Mouse (Mus musculus) thymus, postnatal 25 days (tissue): ENCODE data around the gene Sf3b1.
"Not testable (repeated sequence)": the region's sequence is repeated elsewhere in the genome, so short reads cannot be mapped to it uniquely, and the experiment has no call there.

ENCODE experiments used
- DNase-seq: peaks from one replicate; pipeline ENCODE4 v3.0.0; 2022

The Sf3b1 gene

GRCm38 (mm10) chr1:55027253-55027801 lies at the start of gene Sf3b1:
Gene Sf3b1, minus strand, starts transcription at chr1:55027481.
- DNase-seq: peak; percentile 94

DNA sequence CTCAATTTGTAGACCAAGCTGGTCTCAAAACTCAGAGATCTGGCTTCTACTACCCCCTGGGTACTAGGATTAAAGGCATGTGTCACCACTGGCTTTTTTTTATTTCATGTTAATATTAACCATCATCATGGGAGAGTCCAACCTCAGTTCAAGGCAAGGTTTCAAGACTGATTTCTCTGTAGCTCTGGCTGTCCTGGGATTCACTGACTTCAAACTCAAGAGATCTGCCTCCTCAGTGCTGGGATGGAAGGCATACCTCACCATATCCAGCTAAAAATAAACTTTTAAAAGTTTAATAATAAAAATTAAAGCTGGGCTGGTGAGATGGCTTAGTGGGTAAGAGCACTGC lies 49.1 kb upstream of the Sf3b1 start:
- no peak for DNase-seq

GRCm38 (mm10) chr1:55075652-55076394 lies 48.5 kb upstream of the Sf3b1 start:
- no peak for DNase-seq

DNA sequence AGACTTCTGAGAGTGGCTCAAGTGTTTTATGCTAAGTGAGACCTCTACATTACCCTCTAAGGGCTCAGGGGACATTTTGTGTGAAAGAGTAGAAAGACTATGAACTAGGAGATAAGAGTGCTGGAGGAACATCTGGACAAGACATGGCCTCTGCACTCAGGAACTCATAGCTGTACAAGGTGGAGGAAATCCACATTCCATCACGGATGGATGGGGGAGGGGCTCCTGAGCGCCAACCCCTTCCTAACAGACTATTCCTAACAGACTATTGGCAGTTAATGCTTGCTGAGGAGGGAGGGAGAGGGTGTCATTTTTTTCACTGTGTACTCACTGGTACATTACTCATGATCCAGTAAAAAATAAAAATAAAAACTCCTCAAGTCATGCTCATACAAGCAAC lies 47.5 kb upstream of the Sf3b1 start:
- no peak for DNase-seq

GRCm38 (mm10) chr1:55072328-55072727 lies 45.0 kb upstream of the Sf3b1 start:
- not testable (repeated sequence) for DNase-seq

GRCm38 (mm10) chr1:55061772-55062171 lies 34.5 kb upstream of the Sf3b1 start:
- DNase-seq: no peak

DNA sequence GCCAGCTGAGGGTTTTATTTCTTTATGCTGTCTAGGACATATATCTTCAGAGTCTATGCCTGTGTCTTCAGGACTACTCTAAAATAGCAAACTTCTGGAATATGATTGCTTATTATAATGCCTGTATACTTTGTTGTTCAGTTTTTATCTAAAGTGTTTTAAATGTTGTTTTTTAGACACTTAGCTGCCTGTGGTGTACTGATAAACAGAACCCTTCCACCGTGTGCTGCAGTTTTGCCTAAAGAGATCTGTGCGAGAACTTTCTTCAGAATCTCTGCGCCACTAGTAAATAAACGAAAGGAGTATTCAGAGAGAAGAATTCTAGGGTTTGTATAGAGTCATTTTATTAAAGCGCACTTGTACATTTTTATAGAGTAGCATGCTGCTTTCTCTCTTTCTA lies 33.8 kb upstream of the Sf3b1 start:
- no peak for DNase-seq

DNA sequence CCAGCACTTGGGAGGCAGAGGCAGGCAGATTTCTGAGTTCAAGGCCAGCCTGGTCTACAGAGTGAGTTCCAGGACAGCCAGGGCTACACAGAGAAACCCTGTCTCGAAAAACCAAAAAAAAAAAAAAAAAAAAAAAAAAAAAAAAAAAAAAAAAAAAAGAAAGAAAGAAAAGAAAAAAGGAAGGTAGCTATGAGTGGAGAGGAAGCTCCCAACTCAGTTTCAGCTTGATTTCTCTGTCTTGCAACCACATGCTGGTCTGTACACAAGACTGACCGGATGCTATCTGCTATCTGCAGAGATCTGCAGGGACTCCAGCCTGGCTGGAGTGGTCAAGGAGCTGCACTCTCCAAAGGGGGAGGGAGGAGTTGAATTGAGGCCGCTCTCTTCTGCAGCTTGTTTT lies 31.1 kb upstream of the Sf3b1 start:
- DNase-seq: not testable (repeated sequence)

DNA sequence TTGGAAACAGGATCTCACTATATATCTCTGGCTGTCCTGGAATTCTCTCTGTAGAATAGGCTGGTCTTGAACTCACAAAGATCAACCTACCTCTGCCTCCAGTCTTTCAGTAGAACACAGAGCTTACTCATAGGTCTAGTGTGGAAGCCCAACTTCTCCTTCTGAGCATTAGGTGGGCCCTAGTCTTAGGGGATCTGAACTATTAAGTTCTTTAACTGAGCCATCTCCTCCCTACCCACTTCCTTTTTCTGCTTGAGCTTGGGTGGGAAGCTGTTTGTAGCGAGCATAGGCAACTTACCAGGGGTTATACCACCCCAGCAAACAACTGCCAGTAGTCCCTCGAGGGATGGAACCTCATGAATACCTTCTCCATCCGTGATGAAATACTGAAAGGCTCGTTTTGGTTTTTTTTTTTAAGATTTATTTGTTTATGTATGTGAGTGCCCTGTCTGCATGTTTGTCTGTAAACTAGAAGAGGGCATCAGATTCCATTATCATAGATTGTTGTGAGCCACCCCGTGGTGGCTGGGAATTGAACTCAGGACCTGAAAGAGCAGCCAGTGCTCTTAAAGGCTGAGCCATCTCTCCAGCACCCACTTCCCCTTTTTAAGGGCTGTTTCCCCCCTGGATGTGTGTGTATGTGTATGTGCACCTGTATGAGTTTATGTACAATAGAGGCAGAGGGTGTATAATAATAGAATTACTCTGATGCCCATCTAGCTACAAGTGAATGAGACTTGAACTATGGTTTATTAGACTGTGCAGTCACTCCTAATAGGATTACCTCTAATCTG lies 28.2 kb upstream of the Sf3b1 start:
- DNase-seq: no peak

GRCm38 (mm10) chr1:55053596-55053995 lies 26.3 kb upstream of the Sf3b1 start:
- DNase-seq: no peak

DNA sequence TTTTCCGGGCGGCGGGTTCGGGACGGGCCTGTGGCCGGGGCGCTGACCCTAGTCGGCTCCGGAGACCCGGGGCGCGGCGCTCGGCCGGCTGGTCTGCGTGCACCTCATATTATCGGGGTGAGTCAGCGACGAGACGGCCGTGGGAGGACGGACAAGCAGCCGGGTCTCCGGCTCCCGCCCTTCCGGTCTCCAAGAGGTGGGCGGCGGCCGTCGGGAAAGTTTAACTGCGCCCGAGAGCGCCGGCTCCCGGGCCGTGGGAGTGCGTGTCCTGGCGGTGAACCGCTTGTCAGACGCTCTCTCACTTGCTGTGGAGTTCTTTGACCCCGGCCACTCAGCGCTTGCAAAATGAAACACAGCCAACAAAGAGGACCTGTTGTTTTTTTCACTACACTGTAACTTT lies 25.7 kb upstream of the Sf3b1 start:
- no peak for DNase-seq

DNA sequence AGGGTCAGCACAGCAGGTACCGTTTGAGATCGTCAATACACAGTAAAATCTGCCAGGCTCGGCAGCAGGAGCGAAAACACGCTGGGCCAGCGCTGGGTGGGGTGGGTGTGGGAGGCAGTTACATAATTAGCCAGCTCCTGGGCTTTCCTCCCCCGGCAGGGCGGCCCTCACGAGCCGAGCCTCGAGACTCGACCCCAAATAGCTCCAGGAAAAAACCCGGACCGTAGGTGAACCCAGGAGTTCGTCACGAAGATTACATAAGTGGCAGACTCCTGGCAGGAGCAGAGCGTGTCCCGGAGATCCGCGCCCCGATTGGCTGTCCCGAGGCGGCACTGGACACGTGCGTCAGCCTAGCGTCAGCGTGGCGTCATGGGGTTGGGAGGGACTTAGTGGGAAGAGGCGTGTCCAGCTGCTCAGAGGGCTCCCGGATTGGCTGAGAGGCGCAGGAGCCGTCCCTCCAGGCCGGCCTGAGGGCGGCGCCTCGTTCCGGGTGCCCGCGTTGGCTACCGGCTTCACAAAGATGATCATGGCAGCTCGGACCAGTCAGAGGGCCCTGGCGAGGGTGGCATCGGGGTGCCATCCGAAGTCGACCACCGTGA lies 25.2 kb upstream of the Sf3b1 start, which contains the start of gene Coq10b:
Gene Coq10b (plus strand): TSS at position 416 of the 599 bp plus-strand sequence.
- peak; percentile 99 for DNase-seq

DNA sequence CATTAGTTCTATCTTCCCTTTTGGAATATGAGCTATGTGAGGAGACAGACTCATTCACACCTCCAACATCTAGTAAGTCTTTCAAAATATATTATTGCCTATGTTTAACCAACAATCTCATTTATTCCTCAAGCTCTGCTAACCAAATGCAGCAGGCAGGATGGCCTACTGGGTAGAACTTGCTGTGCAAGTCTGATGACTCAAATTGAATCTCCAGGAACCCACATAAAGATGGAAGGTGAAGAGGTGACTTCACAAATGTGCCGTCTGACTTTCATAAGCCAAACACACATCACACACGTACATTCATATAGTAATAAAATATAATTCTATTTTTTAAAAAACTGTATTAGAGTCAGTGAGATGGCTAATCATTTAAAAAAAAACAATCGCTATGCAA lies 24.4 kb upstream of the Sf3b1 start:
- no peak for DNase-seq

DNA sequence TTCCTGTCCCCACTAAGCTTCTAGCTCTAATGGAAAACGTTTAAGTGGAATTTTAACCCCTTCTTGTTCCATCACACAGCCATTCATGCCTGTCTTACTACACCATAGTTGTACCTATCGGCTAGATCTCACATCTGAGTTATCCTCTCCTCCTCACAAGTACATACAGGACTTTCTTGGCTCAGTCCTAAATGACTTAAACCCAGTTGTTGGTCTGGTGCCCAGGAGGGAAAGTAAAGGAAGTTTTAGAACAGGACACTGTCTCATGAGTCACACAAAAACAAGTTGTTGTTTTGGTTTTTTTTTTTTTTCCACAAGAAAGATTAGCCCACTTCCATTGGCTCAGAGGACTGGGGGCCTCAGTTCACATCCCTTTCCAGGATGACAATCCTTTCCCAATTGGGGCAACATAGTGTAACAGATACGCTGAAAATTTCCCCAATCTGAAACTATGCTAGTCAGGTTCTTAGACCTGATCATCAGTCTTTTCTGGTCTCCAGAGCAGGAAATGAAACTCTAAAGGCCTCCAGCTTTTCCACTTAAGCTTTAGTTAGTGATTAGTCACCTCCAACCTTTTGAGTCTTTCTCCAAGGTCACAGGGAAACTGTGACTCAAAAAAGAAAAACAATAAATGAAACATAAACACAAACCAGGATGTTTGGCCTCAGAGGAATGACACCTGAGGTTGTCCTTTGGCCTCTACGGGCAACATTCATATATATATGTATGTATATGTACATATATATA lies 21.7 kb upstream of the Sf3b1 start:
- DNase-seq: no peak

GRCm38 (mm10) chr1:55043164-55043563 lies 15.9 kb upstream of the Sf3b1 start:
- no peak for DNase-seq

- DNase-seq: peak; percentile 36
Measured at GRCm38 (mm10) chr1:55042246-55042645, 15.0 kb upstream of the Sf3b1 start.

DNA sequence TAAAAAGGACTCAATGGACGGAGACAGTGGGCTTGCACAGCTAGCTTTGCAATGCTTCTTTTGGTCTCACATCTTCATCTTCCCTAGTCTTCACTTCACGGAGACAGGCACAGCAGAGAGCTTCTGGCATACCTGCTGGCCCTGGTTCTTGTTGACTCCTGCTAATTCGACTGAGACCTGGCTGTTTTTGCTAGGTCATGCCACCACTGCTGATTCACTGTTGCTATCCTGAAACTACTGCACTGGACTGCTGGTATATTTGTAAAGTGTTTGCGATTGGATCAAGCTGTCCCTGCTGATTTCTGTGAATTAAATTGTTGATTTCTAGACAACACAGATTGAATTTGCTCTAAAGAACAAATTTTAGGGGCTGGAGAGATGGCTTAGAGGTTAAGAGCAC lies 14.4 kb upstream of the Sf3b1 start:
- DNase-seq: no peak

- DNase-seq: no peak
Measured at GRCm38 (mm10) chr1:55039944-55040343, 12.7 kb upstream of the Sf3b1 start.

DNA sequence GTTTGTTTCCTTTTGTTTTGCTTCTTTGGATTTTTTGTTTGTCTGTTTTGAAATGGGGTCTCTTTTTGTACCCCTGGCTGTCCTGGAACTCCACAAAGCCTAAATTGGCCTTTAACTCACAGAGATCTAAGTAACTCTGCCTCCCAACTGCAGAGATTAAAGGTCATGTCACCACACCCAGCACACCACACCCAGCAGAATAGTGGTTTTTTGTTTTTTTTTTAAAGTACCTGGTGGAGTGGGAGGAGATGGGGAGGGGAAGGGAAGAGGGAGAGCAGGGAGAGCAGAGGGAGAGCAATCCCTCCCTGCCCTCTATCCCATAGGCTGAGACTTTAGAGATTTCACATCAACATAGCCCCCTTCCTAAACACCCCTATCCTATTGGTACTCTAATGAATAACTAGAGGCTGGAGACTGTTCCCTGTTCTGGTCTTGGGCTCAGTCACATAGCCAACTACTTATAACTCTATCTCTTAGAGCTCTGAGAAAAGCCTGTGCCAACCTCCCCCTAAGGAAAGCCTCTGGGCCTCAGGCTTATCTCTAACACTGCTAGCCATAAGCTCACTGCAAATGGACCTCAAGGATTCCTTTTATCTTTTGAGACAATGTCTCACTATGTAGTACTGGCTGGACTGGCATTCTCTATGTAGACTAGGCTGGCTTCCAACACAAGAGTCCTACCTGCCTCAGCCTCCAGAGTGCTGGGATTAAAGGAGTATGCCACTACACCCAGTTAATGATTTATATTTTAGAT lies 3.9 kb upstream of the Sf3b1 start:
- DNase-seq: no peak

DNA sequence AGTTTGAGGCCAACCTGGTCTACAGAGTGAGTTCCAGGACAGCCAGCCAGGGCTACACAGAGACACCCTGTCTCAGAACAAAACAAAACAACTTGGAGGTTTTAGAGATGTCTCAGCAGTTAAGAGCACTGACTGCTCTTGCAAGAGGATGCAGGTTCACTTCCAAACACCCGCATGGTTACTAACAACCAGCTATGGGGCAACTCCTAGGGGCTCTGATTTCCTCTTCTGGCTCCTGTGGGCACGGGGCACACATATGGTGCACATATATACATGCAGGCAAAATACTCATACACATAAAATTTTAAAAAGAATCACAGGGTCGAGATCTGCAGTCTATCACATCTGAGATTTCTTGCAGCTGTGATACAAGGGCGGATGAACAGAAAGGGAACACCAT lies 2.2 kb upstream of the Sf3b1 start:
- no peak for DNase-seq

GRCm38 (mm10) chr1:55028512-55029249 lies 1.4 kb upstream of the Sf3b1 start:
- peak; percentile 64 for DNase-seq
